Mouse (Mus musculus) liver, adult 2 months (tissue): ENCODE measurements around the gene Cd9.

Experiments
- CTCF ChIP-seq: fragments of 200-500 bp; IDR thresholded peaks from 2 replicates; pipeline ENCODE4 v1.5.1; 2011; ENCODE audit warnings: low read depth, low read length, control low read depth
- POLR2A ChIP-seq: fragments of 200-500 bp; IDR thresholded peaks from 2 replicates; pipeline ENCODE4 v1.6.1; 2011; ENCODE audit warnings: low read length, control low read depth; ENCODE audit not compliant: insufficient read depth; ENCODE audit errors: extremely low read depth

GRCm38 (mm10) chr6:125425205-125426090, 69.1 kb downstream of the Cd9 start:
- TF ChIP-seq CTCF (no peak), POLR2A (no peak)
